Mouse (Mus musculus) CD8-positive naive resting alpha-beta T cell, adult 2 months (primary cell): ENCODE measurements around the gene Olfr247.
"Not testable (repeated sequence)": the region's sequence is repeated elsewhere in the genome, so short reads cannot be mapped to it uniquely, and the experiment has no call there.

Source experiments
- DNase-seq, 2 experiments: peaks; one replicate each; pipeline ENCODE4 v3.0.0; 2022; ENCODE audit warnings: low read depth in 2 of 2, low spot score in 2 of 2

The Olfr247 gene

DNA sequence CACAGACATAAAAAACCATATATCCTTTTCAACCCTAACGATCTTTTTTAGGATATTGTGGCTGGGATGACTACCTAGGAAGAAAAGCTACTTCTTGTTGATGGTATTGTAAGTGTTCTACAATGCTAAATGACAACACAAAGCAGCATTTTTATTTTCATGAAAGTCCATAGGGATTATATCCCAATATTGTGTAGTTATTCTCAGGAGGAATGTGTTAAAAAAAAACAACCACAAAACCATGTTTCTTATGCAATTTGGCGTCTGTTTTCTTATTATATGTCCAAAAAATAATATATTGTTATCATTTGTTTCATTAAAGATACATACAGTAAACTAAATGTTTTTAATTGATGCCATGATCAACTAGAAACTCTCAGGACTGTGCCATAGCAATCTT is at the start of gene Olfr247:
Gene Olfr247, minus strand, starts transcription at position 101 of the 400 bp plus-strand sequence.
- not testable (repeated sequence) for DNase-seq

DNA sequence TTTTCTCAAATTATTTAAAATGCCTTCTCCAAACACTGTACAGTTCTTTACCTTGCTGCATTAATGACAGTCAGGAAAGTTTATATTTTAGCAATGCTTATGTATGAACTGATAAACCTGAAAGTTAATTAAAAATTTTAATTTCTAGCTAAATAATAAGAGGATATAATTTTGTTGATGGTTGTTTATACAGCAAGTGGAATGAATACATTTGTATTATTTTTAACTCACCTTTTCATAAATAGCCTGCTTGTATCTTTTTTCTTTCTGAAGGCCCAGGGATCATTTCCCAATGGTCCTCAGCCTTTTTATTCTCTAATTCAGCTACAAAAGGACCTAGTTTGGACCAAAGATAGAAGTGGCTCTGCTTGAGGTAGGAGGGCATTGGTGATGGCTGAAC is 36.4 kb upstream of the Olfr247 start, which contains the start of gene Olfr820:
Gene Olfr820, plus strand, starts transcription at position 301 of the 400 bp plus-strand sequence.
- DNase-seq = no peak

DNA sequence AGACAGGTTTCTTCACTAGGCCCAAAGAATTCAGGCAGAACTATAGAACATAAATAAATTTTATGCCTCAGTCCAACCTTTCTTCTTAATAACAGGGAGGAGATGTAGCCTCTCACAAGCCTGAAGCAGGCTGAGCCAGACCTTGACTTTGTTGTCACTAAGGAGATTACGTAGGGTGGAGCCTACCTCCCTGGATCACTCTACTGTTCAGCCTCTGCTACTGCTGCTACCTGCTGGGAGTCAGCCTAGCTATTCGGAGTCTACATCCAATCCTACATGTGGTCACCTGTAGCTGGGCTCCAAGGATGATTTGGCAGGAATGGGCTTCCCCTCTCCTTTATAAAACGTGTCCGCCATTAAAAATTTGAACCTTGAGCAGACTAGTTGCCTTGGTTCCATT is 29.4 kb upstream of the Olfr247 start:
- not testable (repeated sequence) for DNase-seq

- DNase-seq = not testable (repeated sequence)
Measured at GRCm38 (mm10) chr10:130004104-130004503, 28.2 kb upstream of the Olfr247 start.

DNA sequence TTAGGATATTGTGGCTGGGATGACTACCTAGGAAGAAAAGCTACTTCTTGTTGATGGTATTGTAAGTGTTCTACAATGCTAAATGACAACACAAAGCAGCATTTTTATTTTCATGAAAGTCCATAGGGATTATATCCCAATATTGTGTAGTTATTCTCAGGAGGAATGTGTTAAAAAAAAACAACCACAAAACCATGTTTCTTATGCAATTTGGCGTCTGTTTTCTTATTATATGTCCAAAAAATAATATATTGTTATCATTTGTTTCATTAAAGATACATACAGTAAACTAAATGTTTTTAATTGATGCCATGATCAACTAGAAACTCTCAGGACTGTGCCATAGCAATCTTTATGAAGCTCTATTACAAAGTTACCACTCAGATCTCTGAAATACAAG is 9.0 kb upstream of the Olfr247 start, which contains the start of gene Gm10310:
Gene Gm10310, minus strand, starts transcription at position 101 of the 400 bp plus-strand sequence.
- not testable (repeated sequence) for DNase-seq

- not testable (repeated sequence) for DNase-seq
Measured at GRCm38 (mm10) chr10:129981867-129982266, 5.9 kb upstream of the Olfr247 start.

DNA sequence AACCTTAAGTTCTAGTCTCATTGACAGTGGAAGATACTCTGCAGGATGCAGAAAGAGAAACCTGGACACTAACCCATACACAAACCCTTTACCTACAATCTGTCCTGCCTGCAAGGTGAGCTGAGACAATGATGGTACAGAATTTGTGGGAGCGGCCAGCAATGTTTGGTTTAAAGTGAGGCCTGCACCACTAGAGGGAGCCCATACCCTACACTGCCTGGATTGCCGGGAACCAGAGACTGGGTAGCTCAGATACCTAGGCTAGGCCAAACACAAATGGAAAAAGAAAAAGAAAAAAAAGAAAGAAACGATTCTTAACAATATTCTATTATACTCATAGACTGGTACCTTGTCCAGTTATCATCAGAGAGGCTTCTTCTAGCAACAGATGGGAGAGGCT is 2.9 kb downstream of the Olfr247 start:
- not testable (repeated sequence) for DNase-seq

DNA sequence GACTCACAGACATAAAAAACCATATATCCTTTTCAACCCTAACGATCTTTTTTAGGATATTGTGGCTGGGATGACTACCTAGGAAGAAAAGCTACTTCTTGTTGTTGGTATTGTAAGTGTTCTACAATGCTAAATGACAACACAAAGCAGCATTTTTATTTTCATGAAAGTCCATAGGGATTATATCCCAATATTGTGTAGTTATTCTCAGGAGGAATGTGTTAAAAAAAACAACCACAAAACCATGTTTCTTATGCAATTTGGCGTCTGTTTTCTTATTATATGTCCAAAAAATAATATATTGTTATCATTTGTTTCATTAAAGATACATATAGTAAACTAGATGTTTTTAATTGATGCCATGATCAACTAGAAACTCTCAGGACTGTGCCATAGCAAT is 8.8 kb downstream of the Olfr247 start, which contains the start of gene Olfr819:
Gene Olfr819, minus strand, starts transcription at position 101 of the 400 bp plus-strand sequence.
- DNase-seq = not testable (repeated sequence)

DNA sequence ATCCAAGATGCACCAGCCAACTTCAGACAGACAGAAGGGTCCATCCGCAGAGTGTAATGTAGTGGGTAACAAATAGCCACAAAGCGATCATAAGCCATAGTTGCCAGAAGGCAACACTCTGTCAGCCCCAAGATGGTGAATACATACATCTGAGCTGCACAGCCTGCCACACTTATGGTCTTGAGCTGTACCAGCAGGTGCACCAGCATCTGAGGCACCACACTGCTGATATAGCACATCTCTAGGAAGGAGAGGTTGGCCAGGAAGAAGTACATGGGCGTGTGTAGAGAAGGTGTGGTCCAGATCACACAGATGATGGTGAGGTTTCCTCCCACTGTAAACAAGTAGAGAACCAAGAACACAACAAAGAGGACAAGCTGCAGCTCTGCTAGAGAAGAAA is 9.7 kb downstream of the Olfr247 start:
- DNase-seq = not testable (repeated sequence)

DNA sequence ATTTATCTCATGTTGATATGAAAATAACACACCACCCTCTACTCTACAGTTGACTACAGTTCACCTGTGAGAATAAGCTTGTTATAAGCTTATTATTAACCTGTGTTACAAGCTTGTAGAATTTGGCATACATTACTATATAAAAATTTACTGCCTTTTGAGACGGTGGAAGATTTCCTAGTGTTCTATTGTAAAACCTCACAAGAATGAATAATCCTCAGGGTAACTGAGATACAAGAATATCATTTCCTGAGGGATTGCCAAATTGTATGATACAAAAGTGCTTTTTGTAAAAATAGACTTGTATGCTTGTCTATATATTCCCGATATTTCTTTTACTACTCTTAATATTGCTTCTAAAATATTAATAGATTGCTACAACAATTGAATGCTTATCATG is 26.9 kb downstream of the Olfr247 start, which contains the start of gene Olfr818:
Gene Olfr818, minus strand, starts transcription at position 101 of the 400 bp plus-strand sequence.
- DNase-seq = no peak
